Mouse (Mus musculus) cerebellum, adult 2 months (tissue): ENCODE data around the gene Gm13287. TPM values are rescaled to one million over a fixed set of nuclear protein-coding genes. Genes with fewer than 3 reads are reported as not detected.
"Not testable (repeated sequence)": the region's sequence is repeated elsewhere in the genome, so short reads cannot be mapped to it uniquely, and the experiment has no call there.

Experiments used
- DNase-seq, 2 experiments: peaks; one replicate each; pipeline ENCODE4 v3.0.0; 2021
- H3K27ac ChIP-seq: fragments of 200-500 bp; 2 replicates; pipeline ENCODE4 v1.5.1; 2012; ENCODE audit warnings: low read length, control low read depth, inconsistent platforms; ENCODE audit not compliant: insufficient read depth
- H3K27me3 ChIP-seq: fragments of 200-500 bp; 2 replicates; pipeline ENCODE4 v1.6.1; 2012; ENCODE audit warnings: inconsistent platforms, mild to moderate bottlenecking, low read length, moderate library complexity; ENCODE audit not compliant: control insufficient read depth, insufficient read depth
- H3K4me1 ChIP-seq: fragments of 200-500 bp; 2 replicates; pipeline ENCODE4 v1.6.1; 2011; ENCODE audit warnings: low read length; ENCODE audit not compliant: control insufficient read depth, insufficient read depth
- H3K4me3 ChIP-seq: fragments of 200-500 bp; replicated peaks from 2 replicates; pipeline ENCODE3; 2011; ENCODE audit warnings: mild to moderate bottlenecking, low read depth, low read length, control low read depth; ENCODE audit not compliant: insufficient read depth
- CTCF ChIP-seq: fragments of 200-500 bp; IDR thresholded peaks from 2 replicates; pipeline ENCODE4 v1.5.1; 2011; ENCODE audit warnings: low read depth, mild to moderate bottlenecking, control low read depth, low read length, moderate library complexity, borderline replicate concordance; ENCODE audit not compliant: insufficient read depth
- WGBS: fragments of 180-500 bp; shearing (Covaris S2); methylation state at CpG from one replicate; pipeline ENCODE4 v1.1.7; 2018; 5-methylcytosine and 5-hydroxymethylcytosine counted together
- polyA plus RNA-seq: library from polyadenylated mRNA; depleted of rRNA; stranded (reverse); fragments of >200 nt; gene quantifications from 2 replicates; pipeline ENCODE4 v1.2.3, GENCODE M21; 2012

Gene Gm13287
- polyA plus RNA-seq, 1 experiment, result not detected

GRCm38 (mm10) chr4:88763384-88764018, 39.6 kb upstream of the Gm13287 start:
- 3% methylated on average over 40 of the region's 42 CpGs for WGBS
- not testable (repeated sequence) for H3K27ac ChIP-seq, H3K27me3 ChIP-seq, H3K4me1 ChIP-seq, H3K4me3 ChIP-seq
- TF ChIP-seq CTCF, result peak; percentile 33; the same call in 1 of the 2 replicates
- DNase-seq, result peak; percentile 60 to 73

GRCm38 (mm10) chr4:88773534-88773933, 29.5 kb upstream of the Gm13287 start, which contains the start of gene Gm13290:
Gene Gm13290, plus strand, starts transcription at chr4:88773834.
- not testable (repeated sequence) for H3K27me3 ChIP-seq, H3K4me1 ChIP-seq, H3K4me3 ChIP-seq, H3K27ac ChIP-seq, DNase-seq
- WGBS, result no CpG with 5 or more reads among the region's 32 CpGs

GRCm38 (mm10) chr4:88776622-88777021, 26.4 kb upstream of the Gm13287 start, which contains the start of gene Gm13289:
Gene Gm13289, plus strand, starts transcription at chr4:88776922.
- not testable (repeated sequence) for H3K4me1 ChIP-seq, DNase-seq, H3K4me3 ChIP-seq, H3K27ac ChIP-seq, H3K27me3 ChIP-seq
- WGBS, result no CpG with 5 or more reads among the region's 29 CpGs

GRCm38 (mm10) chr4:88779550-88779949, 23.5 kb upstream of the Gm13287 start, which contains the start of gene Gm13272:
Gene Gm13272, plus strand, starts transcription at chr4:88779850.
- not testable (repeated sequence) for H3K4me1 ChIP-seq
- WGBS, result no CpG with 5 or more reads among the region's 29 CpGs

GRCm38 (mm10) chr4:88780320-88780719, 22.7 kb upstream of the Gm13287 start:
- WGBS, result 49% methylated on average over 16 of the region's 18 CpGs
- H3K27ac ChIP-seq, DNase-seq, H3K27me3 ChIP-seq, H3K4me3 ChIP-seq, H3K4me1 ChIP-seq: not testable (repeated sequence)

More at GRCm38 (mm10) chr4:88779550-88779949, 23.5 kb upstream of the Gm13287 start, which contains the start of gene Gm13272:
- H3K27me3 ChIP-seq, H3K4me3 ChIP-seq, H3K27ac ChIP-seq, DNase-seq: not testable (repeated sequence)

DNA sequence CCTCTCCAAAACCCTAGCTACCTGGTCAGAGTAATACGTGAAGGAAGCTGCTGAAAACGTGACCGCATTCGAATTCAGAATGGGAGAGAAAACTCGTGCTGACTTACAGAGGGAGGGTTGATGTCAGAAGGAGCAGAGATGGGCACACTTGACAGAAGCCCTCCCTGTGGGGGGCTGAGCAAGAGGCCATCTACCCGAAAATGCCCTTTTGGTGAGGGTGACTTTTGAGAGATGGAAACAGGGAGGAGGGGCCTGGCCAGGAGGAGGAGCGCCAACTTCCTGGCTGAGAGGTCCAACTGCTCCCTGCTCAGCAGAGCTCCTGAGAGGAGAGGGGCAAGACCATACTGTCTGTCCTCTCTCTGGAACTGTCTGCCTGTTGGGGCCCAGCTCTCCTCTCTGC, 21.2 kb upstream of the Gm13287 start, which contains the start of gene Ifnz:
Ifnz (plus strand) TSS at position 301 of the 400 bp plus-strand sequence.
- WGBS, result 19% methylated on average over 4 of the region's 7 CpGs

DNA sequence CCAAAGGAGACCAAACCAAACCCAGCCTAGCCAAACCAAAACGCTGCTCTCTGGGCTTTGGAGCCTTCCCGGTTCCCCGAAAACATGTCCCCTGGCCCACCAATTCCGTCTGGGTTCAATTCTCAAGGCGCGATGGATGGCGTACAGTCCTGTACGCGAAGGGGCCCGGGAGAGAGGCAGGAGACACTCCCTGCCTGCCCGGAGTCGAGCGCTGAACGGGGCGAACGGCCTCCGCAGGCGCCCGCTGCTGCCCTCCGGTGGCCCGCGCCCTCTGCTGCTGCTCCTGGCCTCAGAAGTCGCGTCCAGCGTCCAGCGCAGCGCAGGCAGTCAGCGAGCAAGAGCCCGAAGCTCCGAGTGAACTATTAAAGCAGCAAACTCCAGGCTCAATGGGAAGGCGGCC, 20.7 kb upstream of the Gm13287 start:
- WGBS, result under 1% methylated on average over 16 of the region's 31 CpGs
- not testable (repeated sequence) for H3K27ac ChIP-seq, DNase-seq, H3K27me3 ChIP-seq, H3K4me1 ChIP-seq, H3K4me3 ChIP-seq

More for the DNA sequence above, 21.2 kb upstream of the Gm13287 start, which contains the start of gene Ifnz:
- not testable (repeated sequence) for H3K27me3 ChIP-seq, DNase-seq, H3K4me1 ChIP-seq, H3K4me3 ChIP-seq, H3K27ac ChIP-seq

DNA sequence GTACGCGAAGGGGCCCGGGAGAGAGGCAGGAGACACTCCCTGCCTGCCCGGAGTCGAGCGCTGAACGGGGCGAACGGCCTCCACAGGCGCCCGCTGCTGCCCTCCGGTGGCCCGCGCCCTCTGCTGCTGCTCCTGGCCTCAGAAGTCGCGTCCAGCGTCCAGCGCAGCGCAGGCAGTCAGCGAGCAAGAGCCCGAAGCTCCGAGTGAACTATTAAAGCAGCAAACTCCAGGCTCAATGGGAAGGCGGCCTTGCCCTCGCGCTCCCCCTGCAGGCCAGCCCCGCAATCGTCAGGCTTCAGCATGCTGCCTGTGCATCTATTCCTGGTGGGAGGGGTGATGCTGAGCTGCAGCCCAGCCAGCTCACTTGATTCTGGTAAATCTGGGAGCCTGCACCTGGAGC, 17.6 kb upstream of the Gm13287 start, which contains the start of gene Gm13276:
Gm13276 (plus strand) TSS at position 301 of the 400 bp plus-strand sequence.
- H3K4me1 ChIP-seq, DNase-seq, H3K27me3 ChIP-seq, H3K4me3 ChIP-seq, H3K27ac ChIP-seq: not testable (repeated sequence)
- no CpG with 5 or more reads among the region's 27 CpGs for WGBS

GRCm38 (mm10) chr4:88788402-88788801, 14.7 kb upstream of the Gm13287 start, which contains the start of gene Gm13277:
Gene Gm13277, plus strand, starts transcription at chr4:88788632.
- not testable (repeated sequence) for H3K27ac ChIP-seq, H3K4me3 ChIP-seq, H3K4me1 ChIP-seq, H3K27me3 ChIP-seq
- WGBS, result 0% methylated on average over 3 of the region's 28 CpGs
- DNase-seq, result peak; percentile 80
- peak; percentile 45 for TF ChIP-seq CTCF

DNA sequence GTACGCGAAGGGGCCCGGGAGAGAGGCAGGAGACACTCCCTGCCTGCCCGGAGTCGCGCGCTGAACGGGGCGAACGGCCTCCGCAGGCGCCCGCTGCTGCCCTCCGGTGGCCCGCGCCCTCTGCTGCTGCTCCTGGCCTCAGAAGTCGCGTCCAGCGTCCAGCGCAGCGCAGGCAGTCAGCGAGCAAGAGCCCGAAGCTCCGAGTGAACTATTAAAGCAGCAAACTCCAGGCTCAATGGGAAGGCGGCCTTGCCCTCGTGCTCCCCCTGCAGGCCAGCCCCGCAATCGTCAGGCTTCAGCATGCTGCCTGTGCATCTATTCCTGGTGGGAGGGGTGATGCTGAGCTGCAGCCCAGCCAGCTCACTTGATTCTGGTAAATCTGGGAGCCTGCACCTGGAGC, 11.8 kb upstream of the Gm13287 start, which contains the start of gene Gm13278:
Gm13278 (plus strand) TSS at position 301 of the 400 bp plus-strand sequence.
- H3K27me3 ChIP-seq, H3K27ac ChIP-seq: not testable (repeated sequence)
- no CpG with 5 or more reads among the region's 28 CpGs for WGBS

More for the DNA sequence above, 11.8 kb upstream of the Gm13287 start, which contains the start of gene Gm13278:
- not testable (repeated sequence) for H3K4me1 ChIP-seq, DNase-seq, H3K4me3 ChIP-seq
